Mouse (Mus musculus) ES-E14 (cell line): Measurements from ENCODE around the gene Rad9b.

Source experiments
- CHD2 ChIP-seq: IDR thresholded peaks from 2 replicates; pipeline ENCODE4 v1.6.1; 2014; ENCODE audit warnings: mild to moderate bottlenecking, low read depth, low read length, inconsistent platforms
- HCFC1 ChIP-seq: IDR thresholded peaks from 2 replicates; pipeline ENCODE4 v1.6.1; 2012; ENCODE audit warnings: low read length, inconsistent platforms, borderline replicate concordance; ENCODE audit not compliant: insufficient read depth
- ZC3H11A ChIP-seq: IDR thresholded peaks from 2 replicates; pipeline ENCODE4 v1.6.1; 2012; ENCODE audit warnings: low read depth, mild to moderate bottlenecking, inconsistent platforms, low read length, borderline replicate concordance
- ZNF384 ChIP-seq: IDR thresholded peaks from 2 replicates; pipeline ENCODE4 v1.6.1; 2012; ENCODE audit warnings: low read depth, low read length, inconsistent platforms

DNA sequence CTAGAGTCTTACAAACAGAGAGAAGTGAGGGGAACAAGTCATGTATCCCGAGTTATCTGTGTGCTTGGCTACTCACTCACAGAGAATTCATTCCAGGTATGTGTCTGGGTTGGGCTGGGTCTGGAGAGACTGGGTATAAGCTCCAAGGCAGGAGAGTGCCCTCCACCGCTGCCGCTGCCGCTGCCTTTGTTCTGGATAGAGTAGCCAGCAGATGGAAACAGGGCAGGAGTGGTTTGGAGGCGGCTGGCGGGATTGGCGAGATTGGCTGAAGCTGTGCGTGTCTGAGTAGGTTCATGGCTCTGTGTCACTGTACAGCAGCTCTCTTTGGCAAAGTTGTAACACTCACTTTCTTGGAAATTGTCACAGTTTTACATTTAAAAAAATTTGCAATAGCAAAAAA is 30.5 kb downstream of the Rad9b start:
- TF ChIP-seq HCFC1: no peak
- TF ChIP-seq ZC3H11A: no peak
- TF ChIP-seq ZNF384: no peak
- no peak for TF ChIP-seq CHD2
